Mouse (Mus musculus): ENCODE measurements around the gene F5. TPM values are rescaled to one million over a fixed set of nuclear protein-coding genes. Genes with fewer than 3 reads are reported as not detected.
"Not testable (repeated sequence)": the region's sequence is repeated elsewhere in the genome, so short reads cannot be mapped to it uniquely, and the experiment has no call there.

Gene F5
- polyA plus RNA-seq, 2 experiments: 8.3 to 11.6 TPM

- 0 out of 2 replicates have a peak overlapping the region, but pooled peaks have one; percentile 11 for H3K4me2 ChIP-seq (ENCODE audit: low read depth)
- H3K27ac ChIP-seq: no peak overlapping the region
- H3K9ac ChIP-seq (replicated peaks): no peak overlapping the region
- no peaks in the 10 kb centered on the region for H3K9me3 ChIP-seq (ENCODE audit: control insufficient read depth, low read length)
- 27% methylated on average over 15 of the region's 15 CpGs for WGBS (ENCODE audit: insufficient replicate concordance)
- DNase-seq (ENCODE audit: low read depth in 3 of 3, low spot score in 3 of 3): no peak
- H3K4me3 ChIP-seq (ENCODE audit: insufficient read depth in 1 of 2, low read depth in 2 of 2, low read length in 2 of 2): no peak overlapping the region
- ATAC-seq (ENCODE audit: insufficient read depth): no peak
- H3K27me3 ChIP-seq (ENCODE audit: control insufficient read depth, insufficient read depth, low read length): no peaks in the 10 kb centered on the region
- no peaks in the 10 kb centered on the region for H3K36me3 ChIP-seq (replicated peaks; ENCODE audit: control insufficient read depth, insufficient read depth, low read depth)
- TF ChIP-seq CTCF (IDR thresholded peaks at IDR 0.05; ENCODE audit: low read depth) (no peak), EP300 (IDR thresholded peaks at IDR 0.05; ENCODE audit: low read depth) (no peak)
- H3K4me1 ChIP-seq (replicated peaks; ENCODE audit: control insufficient read depth in 2 of 2, insufficient read depth in 2 of 2, low read length in 1 of 2): peaks cover 0 to 3% of the 10 kb centered on the region in 2 experiments; a peak in 1 of 4 replicates
Measured at GRCm38 (mm10) chr1:164217791-164218685, 66.4 kb downstream of the F5 start.

- ATAC-seq (ENCODE audit: insufficient read depth) (no peak), DNase-seq (ENCODE audit: low read depth in 3 of 3, low spot score in 3 of 3) (no peak)
- Histone ChIP-seq H3K4me1 (replicated peaks; ENCODE audit: control insufficient read depth in 2 of 2, insufficient read depth in 2 of 2, low read length in 1 of 2) (peaks cover 0 to 3% of the 10 kb centered on the region in 2 experiments; a peak in 1 of 4 replicates), H3K9ac (replicated peaks) (no peak overlapping the region), H3K4me2 (ENCODE audit: low read depth) (no peak overlapping the region), H3K27me3 (ENCODE audit: control insufficient read depth, insufficient read depth, low read length) (no peaks in the 10 kb centered on the region), H3K9me3 (ENCODE audit: control insufficient read depth, low read length) (no peaks in the 10 kb centered on the region), H3K4me3 (ENCODE audit: insufficient read depth in 1 of 2, low read depth in 2 of 2, low read length in 2 of 2) (no peak overlapping the region), H3K36me3 (replicated peaks; ENCODE audit: control insufficient read depth, insufficient read depth, low read depth) (no peaks in the 10 kb centered on the region), H3K27ac (no peak overlapping the region)
- 70% methylated on average over 4 of the region's 4 CpGs for WGBS (ENCODE audit: insufficient replicate concordance)
- TF ChIP-seq EP300 (IDR thresholded peaks at IDR 0.05; ENCODE audit: low read depth) (no peak), CTCF (IDR thresholded peaks at IDR 0.05; ENCODE audit: low read depth) (no peak)
Measured at GRCm38 (mm10) chr1:164220261-164220660, 68.6 kb downstream of the F5 start.

- H3K36me3 ChIP-seq (replicated peaks; ENCODE audit: control insufficient read depth, insufficient read depth, low read depth): no peaks in the 10 kb centered on the region
- no peak overlapping the region for H3K4me3 ChIP-seq (ENCODE audit: insufficient read depth in 1 of 2, low read depth in 2 of 2, low read length in 2 of 2)
- TF ChIP-seq CTCF (IDR thresholded peaks at IDR 0.05; ENCODE audit: low read depth): no peak
- no peak for TF ChIP-seq EP300 (IDR thresholded peaks at IDR 0.05; ENCODE audit: low read depth)
- H3K4me1 ChIP-seq (replicated peaks; ENCODE audit: control insufficient read depth in 2 of 2, insufficient read depth in 2 of 2, low read length in 1 of 2): no peaks in the 10 kb centered on the region
- no peak overlapping the region for H3K4me2 ChIP-seq (ENCODE audit: low read depth)
- ATAC-seq (ENCODE audit: insufficient read depth) (no peak), DNase-seq (ENCODE audit: low read depth in 3 of 3, low spot score in 3 of 3) (no peak)
- H3K9ac ChIP-seq (replicated peaks): no peak overlapping the region
- H3K27ac ChIP-seq: no peak overlapping the region
- no peaks in the 10 kb centered on the region for H3K27me3 ChIP-seq (ENCODE audit: control insufficient read depth, insufficient read depth, low read length)
- no peaks in the 10 kb centered on the region for H3K9me3 ChIP-seq (ENCODE audit: control insufficient read depth, low read length)
Measured at GRCm38 (mm10) chr1:164223089-164223488, 71.5 kb downstream of the F5 start.

- H3K4me3 ChIP-seq (ENCODE audit: insufficient read depth in 1 of 2, low read depth in 2 of 2, low read length in 2 of 2); H3K9ac ChIP-seq (replicated peaks); ATAC-seq (ENCODE audit: insufficient read depth); H3K27ac ChIP-seq; DNase-seq (ENCODE audit: low read depth in 3 of 3, low spot score in 3 of 3); H3K9me3 ChIP-seq (ENCODE audit: control insufficient read depth, low read length); H3K4me2 ChIP-seq (ENCODE audit: low read depth); H3K36me3 ChIP-seq (replicated peaks; ENCODE audit: control insufficient read depth, insufficient read depth, low read depth); H3K27me3 ChIP-seq (ENCODE audit: control insufficient read depth, insufficient read depth, low read length); H3K4me1 ChIP-seq (replicated peaks; ENCODE audit: control insufficient read depth in 2 of 2, insufficient read depth in 2 of 2, low read length in 1 of 2): not testable (repeated sequence)
- WGBS (ENCODE audit: insufficient replicate concordance): 91% methylated on average over 2 of the region's 4 CpGs
Measured at GRCm38 (mm10) chr1:164231937-164232570, 80.4 kb downstream of the F5 start.

- WGBS (ENCODE audit: insufficient replicate concordance): 39% methylated on average over 1 of the region's 1 CpGs
- peak; percentile 13; the same call in 1 of the 2 replicates for ATAC-seq (ENCODE audit: insufficient read depth)
- H3K27ac ChIP-seq: no peak overlapping the region
- H3K4me2 ChIP-seq (ENCODE audit: low read depth): no peak overlapping the region
- no peak overlapping the region for H3K4me3 ChIP-seq (ENCODE audit: insufficient read depth in 1 of 2, low read depth in 2 of 2, low read length in 2 of 2)
- H3K27me3 ChIP-seq (ENCODE audit: control insufficient read depth, insufficient read depth, low read length): no peaks in the 10 kb centered on the region
- no peaks in the 10 kb centered on the region for H3K36me3 ChIP-seq (replicated peaks; ENCODE audit: control insufficient read depth, insufficient read depth, low read depth)
- TF ChIP-seq CTCF (IDR thresholded peaks at IDR 0.05; ENCODE audit: low read depth): no peak
- no peak for TF ChIP-seq EP300 (IDR thresholded peaks at IDR 0.05; ENCODE audit: low read depth)
- DNase-seq (ENCODE audit: low read depth in 3 of 3, low spot score in 3 of 3): no peak
- H3K9me3 ChIP-seq (ENCODE audit: control insufficient read depth, low read length): no peaks in the 10 kb centered on the region
- H3K9ac ChIP-seq (replicated peaks): no peak overlapping the region
- H3K4me1 ChIP-seq (replicated peaks; ENCODE audit: control insufficient read depth in 2 of 2, insufficient read depth in 2 of 2, low read length in 1 of 2): peaks cover 0 to 3% of the 10 kb centered on the region in 2 experiments; a peak in 1 of 4 replicates
Measured at GRCm38 (mm10) chr1:164233447-164233846, 81.8 kb downstream of the F5 start.
